Mouse (Mus musculus) v-Abl transformed pro-B cells (cell line): ENCODE measurements at regions not wholly inside any gene's neighbourhood (a gene's known extent, or its start where the extent isn't known, plus 50 kb on each side); places are given as distances from the start of the nearest gene placed in this dataset.

Experiments
- in situ Hi-C, 2 experiments: fragments of 400-800 bp; cut with MboI; formaldehyde crosslinking; loops; one replicate each; pipeline ENCODE4 v1.15.1; 2025; ENCODE audit not compliant: unreplicated experiment in 2 of 2

DNA sequence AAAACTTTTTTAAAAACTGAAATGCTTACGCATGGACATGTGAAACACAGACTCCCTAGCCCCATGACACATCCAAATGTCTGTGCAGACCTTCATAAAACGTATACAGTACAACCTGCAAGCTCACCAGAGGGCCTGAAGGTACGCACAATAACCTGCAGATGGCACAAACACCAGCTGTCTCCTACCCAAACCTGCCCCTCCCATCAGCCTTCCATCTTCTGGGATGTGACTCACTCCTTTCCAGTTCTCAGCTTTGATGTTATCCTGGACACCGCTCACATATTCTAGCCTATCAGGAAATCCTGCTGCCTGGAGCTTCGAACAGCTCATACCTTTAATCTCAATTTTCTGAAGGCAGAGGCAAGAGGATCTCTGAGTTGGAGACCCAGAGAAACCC lies 76.3 kb upstream of the Mvb12b start:
- in situ Hi-C loops: no loop called here

DNA sequence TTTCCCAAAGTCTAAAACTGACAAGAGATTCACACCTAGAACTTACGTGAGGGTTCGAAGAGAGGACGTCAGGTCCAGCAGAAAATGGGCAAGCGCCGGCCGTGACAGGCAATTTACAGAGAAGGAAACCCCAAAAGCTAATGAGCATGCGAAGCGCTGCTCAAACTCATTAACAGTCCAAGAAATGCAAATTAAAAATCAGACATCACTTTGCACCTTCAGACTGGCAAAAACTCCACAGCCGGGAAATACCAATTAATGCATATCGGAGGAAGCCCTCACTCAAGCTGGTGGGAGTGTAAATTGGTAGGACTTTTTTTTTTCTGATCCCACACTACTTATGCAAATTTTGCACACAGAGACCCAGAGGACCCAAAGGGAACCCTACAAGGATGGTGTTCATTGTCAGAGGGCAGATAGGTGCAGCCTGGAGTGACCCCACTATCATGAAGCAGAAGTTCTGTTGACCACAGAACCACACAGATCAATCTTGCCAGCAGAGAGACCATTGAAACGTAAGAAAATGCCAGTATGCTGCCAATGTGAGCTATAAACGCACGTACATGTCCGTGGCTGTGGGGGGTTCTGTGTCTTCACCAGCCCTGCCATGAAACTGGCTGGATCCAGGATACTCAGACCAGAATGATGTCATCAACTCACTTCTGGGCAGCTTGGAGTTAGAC lies 74.8 kb upstream of the Mvb12b start:
- in situ Hi-C loops: no loop called here

DNA sequence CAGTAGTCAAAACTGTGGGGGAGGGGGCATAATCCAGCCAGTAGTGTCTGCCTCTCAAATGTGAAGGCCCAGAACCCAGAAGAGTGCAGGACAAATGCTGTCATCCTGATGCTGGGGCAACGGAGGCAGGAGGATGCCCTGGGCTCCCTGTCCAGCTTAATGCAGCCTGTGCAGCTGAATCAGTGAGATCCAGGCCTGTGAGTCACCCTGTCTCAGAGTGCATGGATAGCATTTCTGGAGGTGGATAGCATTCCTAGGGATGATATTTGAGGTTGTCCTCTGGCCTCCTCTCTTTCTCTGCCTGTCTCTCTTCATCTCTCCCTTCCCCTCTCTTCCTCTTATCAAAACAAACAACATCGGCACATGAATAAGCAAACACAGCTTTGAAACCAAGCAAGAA lies 73.8 kb upstream of the Mvb12b start:
- in situ Hi-C loops: no loop called here

DNA sequence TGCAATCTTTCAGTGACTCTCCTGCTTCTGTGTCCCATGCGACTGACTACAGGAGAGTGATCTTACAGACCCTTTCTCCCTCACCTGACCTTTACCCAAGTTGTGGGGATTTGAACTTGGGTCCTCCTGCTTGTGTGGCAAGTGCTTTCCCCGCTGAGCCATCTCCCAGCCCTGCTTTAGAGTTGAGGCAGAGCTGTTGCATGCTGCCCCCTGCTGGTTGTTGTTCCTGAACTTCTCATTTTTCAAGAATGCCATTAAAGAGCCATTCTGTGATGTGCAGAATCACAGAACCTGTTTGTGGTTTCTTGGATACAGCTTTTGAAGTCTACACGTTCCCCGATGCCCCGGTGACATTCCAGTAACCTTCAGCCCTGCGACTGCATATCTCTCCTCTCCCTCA lies 70.0 kb upstream of the Mvb12b start:
- in situ Hi-C loops: loop anchor here (5.0 kb wide), 2 partner anchors 135 to 210 kb away; no protein-coding TSS in a partner anchor

DNA sequence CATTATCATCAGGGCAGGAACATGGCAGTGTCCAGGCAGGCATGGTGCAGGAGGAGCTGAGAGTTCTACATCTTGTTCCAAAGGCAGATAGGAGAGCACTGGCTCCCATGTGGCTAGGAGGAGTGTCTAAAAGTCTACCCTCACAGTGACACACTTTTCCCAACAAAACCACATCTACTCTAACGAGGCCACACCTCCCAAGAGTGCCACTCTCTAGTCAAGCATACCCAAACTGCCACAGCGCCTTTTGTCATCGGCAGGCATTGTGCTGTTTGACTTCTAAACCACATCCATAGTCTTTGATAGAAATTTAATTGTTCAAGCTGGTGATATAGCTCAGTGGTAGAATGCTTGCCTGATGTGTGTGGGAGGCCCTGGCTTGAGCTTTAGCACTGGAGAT lies 56.6 kb upstream of the Mvb12b start:
- in situ Hi-C loops: no loop called here

DNA sequence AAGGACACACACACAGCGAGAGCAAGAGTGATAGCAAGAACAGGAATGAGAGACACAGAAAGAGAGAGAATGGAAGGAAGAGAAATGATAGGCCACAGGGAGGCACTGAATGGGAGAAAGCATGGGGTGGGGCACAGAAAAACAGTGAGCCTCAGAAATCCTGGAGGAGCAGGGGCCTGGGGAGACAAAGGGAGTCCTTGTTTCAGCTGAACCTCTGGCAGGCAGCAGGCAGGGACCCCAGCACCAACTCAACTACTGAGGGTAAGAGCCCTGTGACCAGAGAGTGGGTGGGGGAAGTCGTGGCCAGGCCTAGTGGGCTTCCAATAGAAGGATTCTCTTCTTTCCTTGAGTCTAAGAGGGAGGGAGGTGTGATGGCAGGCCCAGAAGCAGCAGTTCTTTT lies 54.3 kb upstream of the Mvb12b start:
- in situ Hi-C loops: no loop called here

DNA sequence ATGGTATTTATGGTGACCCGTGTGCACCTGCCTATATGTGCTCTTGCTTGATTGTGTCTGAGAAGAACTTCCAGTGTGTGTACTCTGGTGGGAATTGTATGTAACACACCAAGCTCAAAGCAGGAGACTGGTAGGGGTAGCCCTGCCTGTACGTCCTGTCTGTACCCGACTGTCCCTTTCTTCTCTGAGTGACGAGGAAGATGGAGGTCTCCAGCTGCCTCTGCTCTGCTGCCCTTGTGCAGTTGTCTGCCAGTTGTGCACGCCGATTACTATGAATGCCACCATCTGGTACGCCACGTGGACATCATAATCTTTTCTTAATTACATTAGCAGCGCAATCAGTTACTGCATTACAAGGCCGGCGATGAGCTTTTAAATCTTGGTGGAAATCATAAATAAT lies 53.6 kb upstream of the Mvb12b start:
- in situ Hi-C loops: no loop called here

DNA sequence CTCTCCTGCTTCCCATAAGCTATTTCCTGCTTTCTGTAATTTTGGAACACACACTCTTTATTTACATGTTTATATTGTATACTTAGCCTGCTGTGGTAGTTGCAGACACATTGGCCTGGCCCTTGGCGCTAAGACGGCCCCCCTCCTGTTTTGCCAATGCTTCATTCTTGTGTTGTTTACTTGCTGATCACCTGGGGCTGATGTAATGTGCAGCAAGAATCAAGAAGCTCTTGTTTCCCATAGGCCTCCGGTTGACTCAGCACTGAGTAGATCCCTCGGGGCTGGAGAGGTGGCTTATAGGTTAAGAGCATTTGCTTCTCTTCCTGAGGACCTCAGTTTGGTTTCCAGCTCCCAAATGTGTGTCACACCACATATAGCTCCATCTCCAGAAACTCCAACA lies 52.1 kb upstream of the Mvb12b start:
- in situ Hi-C loops: no loop called here
